32 mouse cellular contexts compared by ENCODE assay signal in the genomic region with DNA sequence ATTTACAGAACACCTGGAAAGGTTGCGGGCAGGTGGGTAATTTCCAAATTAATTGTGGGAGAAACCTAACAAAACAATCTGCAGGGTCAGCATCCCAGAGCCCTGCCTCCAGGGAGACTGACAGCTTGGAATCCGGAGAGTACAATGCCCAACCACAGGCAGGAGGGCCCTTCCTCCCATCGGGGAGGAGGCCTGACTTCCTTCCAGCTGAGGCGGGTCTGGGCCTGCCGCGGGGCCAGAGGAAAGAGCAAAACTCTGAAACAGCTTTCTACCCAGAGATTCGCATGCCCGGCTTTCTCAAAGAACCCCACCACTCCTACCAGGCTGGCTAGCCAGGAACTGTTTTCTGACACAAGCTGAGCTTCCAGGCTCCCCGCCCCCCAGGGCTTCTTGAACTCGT. TPM values are rescaled to one million over a fixed set of nuclear protein-coding genes. Genes with fewer than 3 reads are reported as not detected.
A peak's percentile ranks its signal among the peaks of the same experiment; 100 is the strongest.
DNase-seq lines count a peak whose midpoint lies in the region; ATAC-seq and TF ChIP-seq lines count a peak whose summit lies in the region.
"Had no signal": no experiment of that assay in that cellular context is flagged by ENCODE, and none has a peak within 500 bp of the region (broad histone marks: within the 10 kb centered on the region; RNA-seq: fewer than 3 reads in every experiment).

No protein-coding gene starts in this region.

- H3K4me2 ChIP-seq in stomach, embryonic 16.5 days (ENCODE audit: low read depth, low read length) = no peak overlapping the region
- H3K4me2 ChIP-seq in stomach, postnatal 0 days (replicated peaks; ENCODE audit: low read depth) = no peak overlapping the region
- H3K4me2 ChIP-seq in limb, embryonic 11.5 days (ENCODE audit: low read depth, severe bottlenecking) = 0 out of 2 replicates have a peak overlapping the region, but pooled peaks have one; percentile 2
- H3K4me2 ChIP-seq: heart, embryonic 13.5 days; liver, embryonic 11.5 days; midbrain, embryonic 12.5 days; neural tube, embryonic 15.5 days; stomach, embryonic 15.5 days had no signal

- no peaks in the 10 kb centered on the region for H3K9me3 ChIP-seq in stomach, embryonic 16.5 days (replicated peaks; ENCODE audit: control insufficient read depth, low read length)
- no peaks in the 10 kb centered on the region for H3K9me3 ChIP-seq in stomach, postnatal 0 days (ENCODE audit: control insufficient read depth, low read length)
- H3K9me3 ChIP-seq in embryonic facial prominence, embryonic 10.5 days = no peaks in the 10 kb centered on the region
- H3K9me3 ChIP-seq in limb, embryonic 11.5 days (ENCODE audit: control insufficient read depth, low read length) = no peaks in the 10 kb centered on the region
- H3K9me3 ChIP-seq: heart, embryonic 13.5 days; midbrain, embryonic 12.5 days; neural tube, embryonic 15.5 days; stomach, embryonic 15.5 days had no signal

- no peaks in the 10 kb centered on the region for H3K36me3 ChIP-seq in stomach, embryonic 16.5 days (ENCODE audit: control insufficient read depth, insufficient read depth, low read length)
- H3K36me3 ChIP-seq in stomach, postnatal 0 days (ENCODE audit: control insufficient read depth, insufficient read depth, low read length) = no peaks in the 10 kb centered on the region
- no peaks in the 10 kb centered on the region for H3K36me3 ChIP-seq in embryonic facial prominence, embryonic 10.5 days (replicated peaks)
- no peaks in the 10 kb centered on the region for H3K36me3 ChIP-seq in limb, embryonic 11.5 days (ENCODE audit: control insufficient read depth, insufficient read depth, low read length)
- H3K36me3 ChIP-seq: heart, embryonic 13.5 days; midbrain, embryonic 12.5 days; neural tube, embryonic 15.5 days; stomach, embryonic 15.5 days had no signal

- no peak overlapping the region for H3K4me3 ChIP-seq in stomach, embryonic 16.5 days (replicated peaks; ENCODE audit: low read length)
- no peak overlapping the region for H3K4me3 ChIP-seq in stomach, postnatal 0 days (ENCODE audit: low read depth, low read length)
- H3K4me3 ChIP-seq in embryonic facial prominence, embryonic 10.5 days = peak overlapping the region; percentile 28; the same call in 1 of the 2 replicates
- no peak overlapping the region for H3K4me3 ChIP-seq in limb, embryonic 11.5 days (ENCODE audit: low read depth, low read length)
- H3K4me3 ChIP-seq in left cerebral cortex, adult 2 months = no peak overlapping the region
- H3K4me3 ChIP-seq: heart, embryonic 13.5 days; midbrain, embryonic 12.5 days; neural tube, embryonic 15.5 days; stomach, embryonic 15.5 days had no signal

- no peak for ATAC-seq in stomach, embryonic 16.5 days (ENCODE audit: insufficient read depth, low FRiP score)
- ATAC-seq in stomach, postnatal 0 days (ENCODE audit: low FRiP score, low TSS enrichment) = no peak
- no peak for ATAC-seq in limb, embryonic 11.5 days (ENCODE audit: insufficient number of reproducible peaks, low FRiP score, low TSS enrichment, low read depth)
- ATAC-seq in inflammation-experienced regulatory T-cells, adult 6 months = no peak
- ATAC-seq: forebrain, postnatal 0 days; hindbrain, embryonic 16.5 days; intestine, embryonic 16.5 days had no signal

- WGBS in stomach, embryonic 16.5 days = 20% methylated on average over 10 of the region's 10 CpGs
- 19% methylated on average over 10 of the region's 10 CpGs for WGBS in stomach, postnatal 0 days
- WGBS in embryonic facial prominence, embryonic 10.5 days = 6% methylated on average over 10 of the region's 10 CpGs
- WGBS in limb, embryonic 11.5 days = 14% methylated on average over 10 of the region's 10 CpGs

- intact Hi-C loops in left cerebral cortex, adult 2 months (cut with DNase I) = no loop called here

- H3K9ac ChIP-seq in stomach, embryonic 16.5 days (ENCODE audit: low read length) = no peak overlapping the region; the same call in 1 of the 2 replicates
- H3K9ac ChIP-seq in stomach, postnatal 0 days (ENCODE audit: low read length) = no peak overlapping the region
- H3K9ac ChIP-seq in limb, embryonic 11.5 days (ENCODE audit: low read length) = no peak overlapping the region
- H3K9ac ChIP-seq: forebrain, postnatal 0 days; heart, embryonic 13.5 days; midbrain, embryonic 12.5 days; neural tube, embryonic 15.5 days; stomach, embryonic 15.5 days had no signal

- H3K27ac ChIP-seq in stomach, embryonic 16.5 days (ENCODE audit: low read length) = peak overlapping the region; percentile 42; the same call in 1 of the 2 replicates
- H3K27ac ChIP-seq in stomach, postnatal 0 days (replicated peaks) = no peak overlapping the region
- peak overlapping the region; percentile 71 for H3K27ac ChIP-seq in embryonic facial prominence, embryonic 10.5 days (replicated peaks)
- no peak overlapping the region for H3K27ac ChIP-seq in limb, embryonic 11.5 days (replicated peaks; ENCODE audit: low read depth, low read length)
- H3K27ac ChIP-seq in left cerebral cortex, adult 2 months = no peak overlapping the region
- H3K27ac ChIP-seq: heart, embryonic 13.5 days; midbrain, embryonic 12.5 days; neural tube, embryonic 15.5 days; stomach, embryonic 15.5 days had no signal

- no peaks in the 10 kb centered on the region for H3K4me1 ChIP-seq in stomach, embryonic 16.5 days (ENCODE audit: control insufficient read depth, insufficient read depth, low read length)
- no peaks in the 10 kb centered on the region for H3K4me1 ChIP-seq in stomach, postnatal 0 days (replicated peaks; ENCODE audit: control insufficient read depth, insufficient read depth)
- H3K4me1 ChIP-seq in embryonic facial prominence, embryonic 10.5 days = peaks cover 20% of the 10 kb centered on the region
- peaks cover 6% of the 10 kb centered on the region; the same call in 1 of the 2 replicates for H3K4me1 ChIP-seq in limb, embryonic 11.5 days (ENCODE audit: control insufficient read depth, insufficient read depth, low read length)
- H3K4me1 ChIP-seq: heart, embryonic 13.5 days; neural tube, embryonic 15.5 days; stomach, embryonic 15.5 days had no signal

- H3K27me3 ChIP-seq in stomach, embryonic 16.5 days (ENCODE audit: control insufficient read depth, insufficient read depth, low read length) = peaks cover 43% of the 10 kb centered on the region
- H3K27me3 ChIP-seq in stomach, postnatal 0 days (ENCODE audit: control insufficient read depth, insufficient read depth, low read length) = peaks cover 3% of the 10 kb centered on the region; the same call in 1 of the 2 replicates
- H3K27me3 ChIP-seq in embryonic facial prominence, embryonic 10.5 days (replicated peaks; ENCODE audit: low read depth, poor library complexity, severe bottlenecking) = peaks cover 93% of the 10 kb centered on the region
- peaks cover 38% of the 10 kb centered on the region for H3K27me3 ChIP-seq in limb, embryonic 11.5 days (ENCODE audit: control insufficient read depth, insufficient read depth, low read length)

- no peak for DNase-seq in stomach, postnatal 0 days (ENCODE audit: low spot score)
- peak; percentile 16 for DNase-seq in NIH3T3 (ENCODE audit: low read depth)
- peak; percentile 56 for DNase-seq in embryonic facial prominence, embryonic 10.5 days (ENCODE audit: low spot score)
- no peak for DNase-seq in limb, embryonic 11.5 days (ENCODE audit: low spot score)
- DNase-seq in cerebellum, postnatal 4 days (ENCODE audit: low spot score in 2 of 2) = no peak
- no peak for DNase-seq in left cerebral cortex, adult 2 months (ENCODE audit: extremely low spot score in 1 of 2, low spot score in 2 of 2)
- DNase-seq: adrenal gland, postnatal 10 days; cerebellum, adult 8-10 months; forebrain, postnatal 0 days; gastrocnemius, postnatal 25 days; heart, adult 18-20 months; heart, postnatal 36 days; kidney, adult 9 months; kidney, postnatal 14 days; lung, adult 18-20 months; lung, postnatal 10 days; right cerebral cortex, adult 18-20 months had no signal

- TF ChIP-seq CTCF in stomach, postnatal 0 days (IDR thresholded peaks at IDR 0.05; ENCODE audit: low read depth) = no peak
- TF ChIP-seq CTCF in left cerebral cortex, adult 2 months (IDR thresholded peaks at IDR 0.05) = no peak

- TF ChIP-seq EP300 in stomach, postnatal 0 days (optimal IDR thresholded peaks at IDR 0.05) = no peak

RNA-seq across cellular contexts. Expression of a gene that starts 9.6 kb away (rescaled TPM):
- polyA plus RNA-seq in stomach, embryonic 16.5 days (2015; fragmentation: Nextera tagmentation; extraction: Ambion mirVana) = 0.26 and 0.31 TPM in 2 replicates
- 0.78 and 0.93 TPM in 2 replicates for polyA plus RNA-seq in stomach, postnatal 0 days (2015; fragmentation: Nextera tagmentation; extraction: Ambion mirVana)
- polyA plus RNA-seq in embryonic facial prominence, embryonic 10.5 days (2016; fragmentation: Nextera tagmentation; extraction: Ambion mirVana) = 1.7 and 2.3 TPM in 2 replicates
- polyA plus RNA-seq in limb, embryonic 11.5 days (2014; fragmentation: Nextera tagmentation; extraction: Ambion mirVana) = not detected in 2 replicates
- not detected for total RNA-seq in left cerebral cortex, adult 2 months (2021)
- polyA plus RNA-seq in inflammation-experienced regulatory T-cells, adult 6 months (2017; shearing (Covaris generic)) = not detected
- total RNA-seq: adrenal gland, postnatal 10 days; common myeloid progenitor, adult 5-6 weeks; gastrocnemius, postnatal 25 days; heart, adult 18-20 months; heart, postnatal 36 days; layer of hippocampus, adult 8-10 months; left cerebral cortex, adult 18-20 months; left cerebral cortex, postnatal 36 days; megakaryocyte progenitor cell, adult 5-6 weeks had no signal
- polyA plus RNA-seq: C2C12; forebrain, postnatal 0 days; heart, embryonic 13.5 days; hindbrain, embryonic 16.5 days; intestine, embryonic 16.5 days; liver, embryonic 11.5 days; midbrain, embryonic 12.5 days; neural tube, embryonic 15.5 days had no signal

RNA-seq across cellular contexts. Expression of a gene that starts 36.2 kb away (rescaled TPM):
- polyA plus RNA-seq in stomach, embryonic 16.5 days (2015; fragmentation: Nextera tagmentation; extraction: Ambion mirVana) = 9.9 and 11.0 TPM in 2 replicates
- 6.5 and 7.5 TPM in 2 replicates for polyA plus RNA-seq in stomach, postnatal 0 days (2015; fragmentation: Nextera tagmentation; extraction: Ambion mirVana)
- polyA plus RNA-seq in embryonic facial prominence, embryonic 10.5 days (2016; fragmentation: Nextera tagmentation; extraction: Ambion mirVana) = 12.3 and 12.7 TPM in 2 replicates
- 10.2 and 11.0 TPM in 2 replicates for polyA plus RNA-seq in limb, embryonic 11.5 days (2014; fragmentation: Nextera tagmentation; extraction: Ambion mirVana)
- total RNA-seq in left cerebral cortex, adult 2 months (2021) = 1 to 10 TPM; 3.6 to 4.6 TPM
- 10 to 100 TPM in 2 of 3 experiments, 1 to 10 TPM in 1; 8.1 to 18.0 (median 15.4) TPM for polyA plus RNA-seq in inflammation-experienced regulatory T-cells, adult 6 months (2017; shearing (Covaris generic))

Comparison
In these comparisons a context has a peak if more than half of its experiments do, and no peak if none do; other contexts are left out.
1. H3K27ac ChIP-seq: peak in stomach, embryonic 16.5 days (single experiment) and embryonic facial prominence, embryonic 10.5 days (single experiment); none in stomach, postnatal 0 days (single experiment), limb, embryonic 11.5 days (single experiment) and left cerebral cortex, adult 2 months (single experiment).
2. DNase-seq: peak in NIH3T3 (single experiment) and embryonic facial prominence, embryonic 10.5 days (single experiment); none in stomach, postnatal 0 days (single experiment), limb, embryonic 11.5 days (single experiment), cerebellum, postnatal 4 days (0 of 2) and left cerebral cortex, adult 2 months (0 of 2).